Mouse (Mus musculus): ENCODE results near the gene Xpo5.

The Xpo5 gene

DNA sequence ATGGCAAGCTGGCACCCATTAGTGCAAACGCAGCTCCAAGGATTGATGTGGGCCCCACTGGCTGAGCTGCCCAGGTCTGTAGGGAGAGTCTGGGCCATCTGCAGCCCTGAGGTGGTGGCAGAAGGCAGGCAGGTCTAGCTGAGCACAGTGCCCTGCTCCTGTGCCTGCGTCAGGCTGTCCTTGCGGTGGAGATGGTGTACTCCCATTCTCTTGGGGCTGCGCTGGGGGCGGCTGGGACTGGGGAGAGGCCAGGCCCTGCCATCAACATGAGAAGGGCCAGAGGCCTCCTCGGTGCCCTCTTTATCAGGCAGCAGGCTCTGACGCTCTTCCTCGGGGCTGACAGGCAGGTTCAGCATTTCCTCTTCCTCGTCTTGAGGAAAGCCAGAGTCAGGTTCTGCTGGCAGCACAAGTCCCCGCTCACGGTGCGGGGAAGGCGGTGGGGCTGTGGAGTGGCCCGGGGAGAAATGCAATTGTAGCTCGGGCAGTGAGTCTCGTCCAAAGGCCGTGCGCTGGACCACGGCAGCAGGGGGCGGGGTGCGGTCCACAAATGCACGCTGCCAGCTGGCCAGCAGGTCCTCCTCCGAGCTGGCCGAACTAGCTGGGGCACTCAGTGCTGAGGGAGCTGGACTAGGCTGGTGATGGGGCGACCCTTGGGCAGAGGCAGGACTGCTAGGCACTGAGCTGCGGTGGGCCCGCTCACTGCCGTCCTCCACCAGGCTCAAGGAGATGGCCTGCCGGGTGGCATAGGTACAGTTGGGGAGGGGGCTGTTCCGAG is 55.9 kb downstream of the Xpo5 start:
- DNase-seq (ENCODE audit: low spot score in 2 of 2) = no peak

DNA sequence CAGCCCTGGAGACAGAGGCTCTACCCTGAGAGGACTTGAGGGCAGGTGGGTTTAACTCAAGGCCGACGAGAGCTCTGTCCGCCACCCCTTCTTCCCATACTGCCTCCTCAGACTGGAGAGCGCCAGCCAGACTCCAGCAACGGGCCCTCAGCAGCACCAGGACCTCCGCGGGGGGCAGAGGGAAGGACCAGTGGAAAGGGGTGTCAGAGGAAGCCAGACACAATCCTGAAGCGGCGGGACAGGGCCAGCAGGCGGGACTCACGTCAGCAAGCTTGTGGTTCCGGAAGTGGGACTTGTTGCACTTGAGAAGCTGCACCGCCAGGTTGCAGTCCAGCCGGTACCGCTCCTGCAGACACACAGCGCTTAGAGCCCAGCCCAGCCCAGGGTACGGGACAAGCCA is 57.1 kb downstream of the Xpo5 start:
- no peak for DNase-seq (ENCODE audit: low spot score in 2 of 2)

DNA sequence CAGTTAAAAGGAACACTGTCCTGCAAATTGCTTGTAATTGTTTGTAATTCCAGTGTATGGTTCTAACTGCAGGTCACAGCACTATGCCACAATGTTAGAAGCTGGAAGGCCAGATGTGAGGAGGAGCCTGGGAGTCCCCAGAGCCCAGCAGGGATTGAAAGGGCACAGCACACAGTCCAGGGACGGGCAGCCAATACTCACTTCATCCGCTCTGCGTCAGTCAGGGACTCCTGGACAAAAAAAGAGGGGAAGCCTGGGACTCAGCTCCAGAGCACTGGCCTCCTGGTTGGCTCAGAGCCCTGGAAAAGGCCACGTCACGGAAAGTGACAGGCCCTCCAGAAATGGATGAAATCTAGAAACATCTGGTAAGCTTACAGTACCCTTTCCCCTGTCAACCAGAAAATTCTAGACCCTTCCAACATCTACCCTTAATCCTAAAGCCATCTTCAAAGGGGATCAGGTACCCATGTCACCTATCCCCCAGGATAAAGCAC is 59.7 kb downstream of the Xpo5 start:
- DNase-seq (ENCODE audit: low spot score in 2 of 2) = no peak

DNA sequence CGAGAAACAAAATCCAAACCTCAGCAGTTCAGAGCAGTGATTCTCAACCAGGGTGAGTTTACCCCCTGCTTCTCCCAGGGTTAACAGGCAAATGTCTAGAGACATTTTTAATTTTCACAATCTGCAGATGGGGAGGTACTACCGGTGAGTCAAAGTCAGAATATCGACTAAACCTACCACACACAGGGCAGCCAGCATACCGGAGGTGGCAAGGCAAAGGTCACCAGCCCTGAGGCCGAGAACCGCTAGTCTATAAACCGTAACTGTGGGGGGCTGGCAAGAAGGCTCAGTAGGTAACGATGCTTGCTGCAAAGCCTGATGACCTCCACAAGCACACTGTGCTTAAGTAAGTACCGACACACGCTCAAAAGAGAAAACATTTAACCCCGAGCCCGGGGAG is 62.9 kb downstream of the Xpo5 start:
- no peak for DNase-seq (ENCODE audit: low spot score in 2 of 2)

DNA sequence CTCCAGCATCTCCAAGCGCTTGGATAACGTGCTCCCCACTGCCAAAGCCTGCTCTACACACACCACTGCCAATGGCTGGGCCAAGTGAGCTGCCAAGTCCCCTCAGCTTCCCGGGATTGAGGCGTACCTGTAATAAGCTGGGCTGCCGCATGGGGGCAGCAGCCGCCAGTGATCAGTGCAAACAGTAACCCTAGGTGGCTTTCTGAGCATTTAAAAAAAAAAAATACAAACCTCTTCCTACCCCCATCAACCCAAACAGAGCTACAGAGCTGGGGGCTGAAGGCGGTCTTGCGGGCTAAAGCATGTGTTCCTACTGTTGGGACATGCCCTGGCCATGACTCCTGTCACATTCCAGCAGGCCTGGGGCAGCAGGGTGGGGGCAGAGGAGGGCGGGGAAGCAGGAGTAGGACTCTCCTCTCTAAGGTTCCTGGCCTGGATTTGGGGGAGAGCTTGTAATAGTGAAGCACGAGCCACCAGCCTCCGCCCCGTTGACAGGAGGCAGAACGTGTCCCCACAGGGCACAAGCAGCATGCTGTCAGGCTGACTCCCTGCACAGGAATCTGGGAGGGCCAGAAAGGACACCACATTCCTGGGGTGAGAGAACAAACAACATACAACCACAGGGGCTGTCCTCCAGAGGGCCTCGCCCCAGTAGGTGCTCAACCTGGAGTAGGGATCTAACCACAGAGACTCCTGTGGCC is 63.5 kb downstream of the Xpo5 start:
- DNase-seq (ENCODE audit: low spot score in 2 of 2) = peak; percentile 75 to 84

DNA sequence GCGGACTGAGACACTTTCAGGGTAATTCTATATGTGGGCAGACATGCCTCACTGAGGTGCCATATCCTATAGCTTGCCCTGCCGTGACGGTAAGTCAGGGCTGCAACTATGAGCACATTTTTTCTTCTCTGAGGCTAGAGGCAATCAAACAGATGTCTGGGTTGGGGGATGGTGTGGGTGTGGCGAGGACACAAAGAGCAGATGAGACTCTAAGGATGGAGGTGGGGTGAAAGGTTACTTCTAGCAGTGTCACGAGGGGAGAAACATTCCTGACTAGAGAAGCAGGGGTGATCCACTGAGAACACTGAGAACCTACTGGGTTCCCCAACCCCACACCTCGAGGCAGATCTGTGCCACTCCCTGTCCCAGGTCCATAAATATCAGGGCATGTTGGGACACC is 64.4 kb downstream of the Xpo5 start:
- no peak for DNase-seq (ENCODE audit: low spot score in 2 of 2)

DNA sequence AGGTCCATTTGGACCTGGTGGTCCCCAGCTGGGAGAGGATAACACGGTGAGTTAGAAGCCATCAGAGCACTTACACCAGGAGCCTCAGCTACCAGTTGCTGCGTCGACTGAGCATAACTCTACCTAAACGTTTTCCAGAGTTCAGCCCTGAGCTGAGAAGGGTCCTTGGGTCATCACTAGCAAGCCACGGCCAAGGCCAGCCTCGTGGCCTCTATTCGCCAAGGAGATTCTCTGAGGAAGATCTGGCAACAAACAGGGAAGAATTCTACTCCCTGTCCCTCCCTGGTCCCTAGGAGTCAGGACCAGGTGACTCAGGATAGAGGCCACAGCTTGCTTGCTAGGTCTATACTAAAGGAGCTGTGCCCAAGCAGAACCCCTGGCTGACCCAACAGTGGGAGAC is 64.9 kb downstream of the Xpo5 start:
- DNase-seq (ENCODE audit: low spot score in 2 of 2) = no peak

DNA sequence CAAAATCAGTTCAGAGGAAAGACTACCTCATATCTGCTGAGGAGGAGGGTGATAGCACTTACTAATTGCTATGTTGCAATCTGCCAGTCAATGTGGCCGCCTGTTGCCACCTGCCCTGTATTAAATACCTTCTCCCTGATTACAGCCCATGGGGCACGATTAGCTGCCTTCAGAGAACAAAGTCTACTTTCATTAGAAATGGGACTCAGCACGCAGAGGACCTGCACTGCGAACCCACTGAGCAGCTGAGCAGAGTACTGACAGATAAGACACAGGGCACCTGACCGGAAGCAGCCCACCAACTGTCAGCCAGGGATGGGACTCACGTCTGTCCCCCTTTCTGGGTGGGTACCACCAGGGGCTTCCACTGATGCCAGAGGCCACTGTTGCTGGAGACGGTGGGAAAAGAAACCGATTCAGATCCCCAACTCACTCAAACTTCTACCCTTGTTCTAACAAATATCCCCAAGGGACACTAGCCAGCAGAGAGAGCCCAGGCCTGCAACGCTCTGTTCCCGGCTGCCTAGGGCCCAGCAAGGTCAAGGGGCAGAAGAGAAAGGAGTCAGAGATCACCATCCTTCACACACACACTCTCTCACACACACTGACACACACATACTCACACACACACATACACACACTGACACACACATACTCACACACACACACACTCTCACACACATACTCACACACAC is 65.6 kb downstream of the Xpo5 start:
- no peak for DNase-seq (ENCODE audit: low spot score in 2 of 2)

DNA sequence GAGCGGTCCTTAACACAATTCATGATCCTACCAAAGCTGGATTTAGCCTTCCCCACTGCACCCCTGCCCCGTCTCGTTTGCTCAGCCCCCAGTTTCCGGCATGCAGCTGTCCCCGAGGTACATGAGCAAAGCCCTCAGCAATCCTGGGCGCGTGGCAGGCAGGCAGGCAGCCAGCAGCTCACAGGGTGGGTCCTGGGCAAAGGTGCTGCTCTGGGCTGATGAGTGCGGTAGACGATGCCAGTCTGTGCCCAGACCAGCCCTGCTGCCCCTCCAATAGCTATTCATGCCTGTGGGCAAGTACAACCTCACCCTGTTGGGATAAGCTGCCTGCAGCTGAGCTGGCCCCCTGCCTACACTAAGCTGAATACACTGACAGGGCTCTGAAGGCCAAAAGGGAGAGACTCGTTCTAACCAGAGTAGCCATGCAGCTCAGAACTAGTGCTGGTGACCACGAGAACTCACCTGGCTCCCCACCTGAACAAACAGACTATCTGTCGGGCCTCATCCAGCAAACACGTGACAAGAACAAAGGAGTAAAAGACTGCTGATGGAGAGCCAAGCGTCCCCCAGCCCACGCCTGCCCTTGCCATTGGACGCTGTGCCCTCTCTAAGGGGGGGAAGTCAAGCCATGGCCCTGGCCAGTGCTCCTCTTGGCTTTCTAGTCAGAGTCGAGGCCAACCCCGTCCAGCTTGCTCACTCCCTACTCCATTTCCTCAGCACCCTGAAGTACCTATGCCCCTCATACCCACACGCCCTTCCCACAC is 67.4 kb downstream of the Xpo5 start:
- DNase-seq (ENCODE audit: low spot score in 2 of 2) = no peak

DNA sequence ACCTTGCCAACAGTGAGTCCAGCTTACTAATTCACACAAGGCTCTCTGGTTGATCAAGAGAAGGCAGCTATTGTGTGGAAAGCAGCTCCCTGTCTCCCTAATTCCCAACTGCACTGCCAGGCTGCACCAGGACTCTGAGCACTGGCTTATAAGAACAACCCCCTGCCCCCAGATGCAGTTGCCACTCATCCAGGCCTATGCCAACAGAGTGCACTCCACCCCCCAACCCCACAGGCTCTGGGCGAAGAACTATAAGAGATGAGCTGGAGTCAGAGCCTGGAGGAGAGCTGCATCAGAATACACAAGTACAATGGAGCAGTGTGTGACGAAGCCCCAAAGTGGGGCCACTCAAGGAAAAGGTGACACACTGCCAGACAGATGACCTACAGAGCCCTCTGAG is 69.5 kb downstream of the Xpo5 start:
- no peak for DNase-seq (ENCODE audit: low spot score in 2 of 2)

DNA sequence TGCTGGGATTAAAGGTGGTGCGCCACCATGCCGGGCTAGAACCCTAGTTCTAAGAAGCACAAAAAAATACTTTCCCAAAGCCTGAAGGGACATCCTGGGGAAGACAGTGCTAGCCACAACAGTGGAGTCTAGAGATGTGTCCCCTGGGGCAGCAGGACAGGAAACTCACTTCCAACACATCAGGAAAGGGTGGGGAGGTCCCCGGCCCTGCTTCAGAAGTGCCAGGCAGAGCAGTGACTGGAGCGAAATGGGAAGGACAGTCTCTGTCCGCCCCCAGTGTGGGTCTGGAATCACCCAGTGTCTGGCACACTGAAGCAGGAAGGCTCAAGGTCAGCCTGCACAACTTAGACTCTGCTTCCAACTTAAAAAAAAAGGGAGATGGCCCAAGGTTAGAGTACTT is 70.1 kb downstream of the Xpo5 start:
- DNase-seq (ENCODE audit: low spot score in 2 of 2) = no peak

DNA sequence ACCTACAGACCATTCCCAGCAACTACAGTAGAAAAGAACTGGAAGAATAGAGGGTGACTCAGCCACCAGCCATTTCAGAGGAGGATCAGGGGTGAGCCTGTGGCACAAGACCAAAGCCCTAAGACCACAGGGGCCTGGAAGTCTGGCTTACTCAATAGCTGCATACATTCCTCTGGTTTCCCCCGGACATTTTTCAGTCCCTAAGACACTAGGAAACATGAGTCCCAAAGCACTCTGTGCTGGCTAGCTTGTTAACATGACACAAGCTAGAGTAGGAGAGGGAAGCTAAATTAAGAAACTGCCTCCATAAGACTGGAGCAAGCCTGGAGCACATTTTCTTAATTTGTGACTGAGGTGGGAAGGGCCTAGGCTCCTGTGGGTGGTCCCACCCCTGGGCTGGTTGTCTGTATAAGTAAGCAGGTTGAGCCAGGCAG is 71.2 kb downstream of the Xpo5 start:
- no peak for DNase-seq (ENCODE audit: low spot score in 2 of 2)

DNA sequence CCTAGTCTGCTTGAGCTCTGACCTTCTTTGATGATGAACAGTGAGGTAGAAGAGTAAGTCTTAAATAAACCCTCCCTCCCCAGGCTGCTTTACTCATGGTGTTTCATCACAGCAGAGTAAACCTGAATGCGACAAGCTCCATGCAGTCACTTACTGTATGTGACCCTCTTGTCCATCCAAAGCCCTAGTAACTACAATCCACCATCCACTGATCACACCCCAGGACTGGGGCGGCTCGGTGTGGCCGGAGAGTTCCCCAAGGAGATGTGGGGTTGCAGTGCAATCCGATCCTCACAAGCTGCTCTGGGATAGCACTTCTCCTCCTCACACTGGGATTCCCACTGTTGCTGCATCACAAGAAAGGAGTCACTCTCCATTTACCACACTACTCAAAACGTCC is 71.9 kb downstream of the Xpo5 start:
- no peak for DNase-seq (ENCODE audit: low spot score in 2 of 2)

DNA sequence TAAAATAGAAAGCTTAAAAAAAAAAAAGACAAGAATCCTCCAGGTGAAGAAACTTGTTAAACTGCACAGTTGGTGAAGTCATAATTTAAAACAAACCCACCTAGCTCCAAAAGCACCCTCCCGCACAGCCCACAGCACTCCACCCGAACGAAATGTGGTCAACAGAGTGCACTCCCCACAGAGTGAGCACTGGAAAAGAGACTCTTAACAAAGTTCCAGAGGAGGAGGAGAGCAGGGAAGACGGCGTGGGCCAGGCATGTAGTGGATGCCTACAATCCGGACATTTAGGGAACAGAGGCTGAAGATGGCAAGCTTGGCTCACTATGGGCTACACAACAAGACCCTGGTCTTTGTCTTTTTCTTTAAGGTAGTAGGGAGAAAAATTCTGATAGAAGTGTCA is 72.5 kb downstream of the Xpo5 start:
- no peak for DNase-seq (ENCODE audit: low spot score in 2 of 2)

DNA sequence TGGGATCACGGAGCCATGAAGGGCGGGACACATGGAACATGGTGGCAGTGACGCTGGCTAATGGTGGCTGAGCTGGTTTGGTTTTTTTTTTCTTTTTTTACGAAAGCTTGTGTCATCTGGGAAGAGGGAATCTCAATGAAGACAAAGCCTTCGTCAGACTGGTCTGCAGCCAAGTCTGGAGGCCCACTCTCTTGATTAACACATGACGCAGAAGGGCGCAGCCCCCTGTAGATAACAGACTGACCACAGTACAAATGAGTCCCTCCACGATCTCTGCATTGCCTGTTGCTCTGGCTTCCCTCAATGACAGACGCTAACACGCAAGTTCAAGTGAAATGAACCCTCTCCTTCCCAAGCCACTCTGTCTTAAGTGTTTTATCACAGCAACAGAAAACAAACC is 72.9 kb downstream of the Xpo5 start:
- no peak for DNase-seq (ENCODE audit: low spot score in 2 of 2)

DNA sequence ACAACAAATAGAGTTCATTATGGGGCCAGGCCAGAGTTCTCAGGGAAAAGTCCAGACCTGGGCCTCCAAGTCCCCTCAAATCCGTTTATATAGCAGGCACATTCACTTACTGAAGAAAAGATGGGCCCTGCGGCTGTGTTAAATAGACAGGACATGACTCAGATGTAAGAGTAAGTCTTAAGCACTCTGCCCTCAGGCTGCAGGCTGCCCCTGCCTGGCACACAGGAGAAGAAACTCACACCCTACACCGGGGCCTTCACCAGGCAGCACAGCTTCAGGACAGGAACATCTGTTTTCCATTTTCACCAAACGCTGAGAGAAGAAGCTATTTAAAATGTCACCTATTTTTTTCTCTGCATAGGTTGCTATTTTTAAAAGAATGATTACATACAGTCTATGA is 75.0 kb downstream of the Xpo5 start:
- DNase-seq (ENCODE audit: low spot score in 2 of 2) = no peak

DNA sequence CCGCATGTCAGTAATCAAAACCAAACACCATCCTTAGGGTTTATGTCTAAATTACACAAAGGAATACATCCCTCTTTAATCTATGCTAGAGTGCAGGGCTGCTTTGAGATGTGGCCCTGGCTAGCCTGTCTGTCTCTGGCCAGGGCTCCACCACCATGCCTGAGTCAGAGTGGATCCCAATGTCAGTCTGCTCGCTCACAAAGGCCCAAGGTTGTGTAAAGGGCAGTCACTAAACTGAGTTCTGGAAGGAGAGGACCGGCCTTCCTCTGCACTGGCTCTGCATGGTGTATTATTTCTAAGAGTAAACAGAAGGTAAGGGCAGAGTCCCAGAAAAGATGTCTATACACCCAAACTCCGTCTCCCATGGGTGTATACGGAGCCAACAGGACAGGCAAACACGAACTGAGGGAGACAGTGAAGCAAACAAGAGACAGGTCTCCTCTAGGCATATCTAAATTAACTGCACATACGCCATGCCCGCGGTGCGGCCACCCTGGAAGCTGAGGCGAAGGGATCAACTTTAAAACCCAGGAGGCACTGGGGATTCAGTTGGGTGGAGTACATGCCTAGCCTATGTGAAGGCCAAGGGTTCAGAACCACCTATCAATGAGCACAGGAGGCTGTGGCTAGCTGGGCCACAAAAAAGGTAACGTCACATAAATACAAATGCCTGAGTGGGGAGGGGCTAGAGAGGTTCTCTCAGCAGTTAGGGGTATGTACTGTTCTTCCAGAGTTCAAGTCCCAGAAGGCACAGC is 75.6 kb downstream of the Xpo5 start:
- no peak for DNase-seq (ENCODE audit: low spot score in 2 of 2)

DNA sequence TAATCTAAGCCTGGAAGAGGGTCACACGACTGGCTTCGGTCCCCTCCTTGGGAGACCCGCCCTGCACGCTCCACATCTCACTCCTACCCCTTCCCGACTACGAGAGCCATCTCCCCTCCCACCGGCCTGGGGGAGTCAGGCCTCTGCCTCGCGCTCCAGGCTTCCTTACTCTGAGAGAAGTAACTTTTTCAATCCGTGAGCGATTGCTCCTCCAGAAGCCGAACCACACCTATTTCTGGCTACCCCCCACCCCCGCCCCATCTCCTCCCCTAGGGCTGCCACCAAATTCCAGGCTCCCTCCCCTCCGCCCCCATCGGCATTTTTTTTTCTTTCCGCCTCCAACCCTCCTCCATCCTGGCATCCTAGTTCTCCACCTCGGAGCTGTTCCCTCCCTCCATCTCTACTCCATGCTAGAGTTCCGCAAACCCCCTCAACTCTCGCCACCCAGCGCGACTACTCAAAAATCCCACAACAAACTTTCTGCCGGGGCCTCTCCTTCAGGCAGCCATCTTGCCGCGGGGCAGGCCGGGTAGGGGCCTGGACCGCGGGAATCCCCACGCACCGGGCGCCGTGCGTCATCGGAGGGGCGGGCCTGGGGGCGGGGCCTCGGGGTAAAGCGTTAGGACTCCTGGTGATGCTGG is 80.0 kb downstream of the Xpo5 start, which contains the start of gene Tjap1:
Gene Tjap1, minus strand, starts transcription at position 544 of the 641 bp plus-strand sequence.
- DNase-seq (ENCODE audit: low spot score in 2 of 2) = peak; percentile 61 to 75

DNA sequence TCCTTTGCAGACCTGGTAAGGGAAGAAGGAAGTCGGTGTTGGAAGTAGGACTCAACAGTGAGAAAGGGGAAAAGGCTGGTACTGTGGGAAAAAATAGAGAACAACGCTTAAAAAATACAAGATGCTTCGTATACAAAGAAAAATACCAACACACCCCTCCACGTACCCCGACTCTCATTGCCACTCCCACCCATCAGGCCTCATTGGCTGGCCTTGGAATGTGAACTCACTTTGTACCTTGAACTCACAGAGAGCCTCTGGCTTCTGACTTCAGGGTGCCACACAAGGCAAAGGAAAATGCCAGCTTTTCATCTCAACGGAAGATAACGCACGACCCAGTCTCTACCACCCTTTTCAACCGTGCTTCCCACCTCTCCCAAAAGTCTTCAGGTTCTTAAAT is 80.6 kb downstream of the Xpo5 start:
- DNase-seq (ENCODE audit: low spot score in 2 of 2) = no peak

DNA sequence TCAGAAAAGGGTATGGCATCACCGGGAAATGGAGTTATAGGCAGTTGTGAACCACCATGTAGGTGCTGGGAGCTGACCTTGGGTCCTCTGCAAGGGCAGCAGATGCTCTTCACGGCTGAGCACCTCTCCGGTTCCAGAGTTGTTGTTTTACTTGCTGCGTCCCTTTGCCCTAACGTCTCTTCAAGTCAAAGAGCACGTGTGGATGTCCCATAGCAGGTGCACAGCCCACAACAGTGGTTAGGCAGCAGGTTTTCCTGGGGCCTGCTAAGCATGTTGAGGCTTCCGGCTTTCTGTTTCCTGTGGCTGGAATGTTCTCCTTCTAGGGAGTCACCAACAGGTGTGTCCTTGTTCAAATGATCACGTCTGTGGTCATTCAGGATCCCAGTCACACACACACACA is 81.3 kb downstream of the Xpo5 start:
- DNase-seq (ENCODE audit: low spot score in 2 of 2) = no peak

DNA sequence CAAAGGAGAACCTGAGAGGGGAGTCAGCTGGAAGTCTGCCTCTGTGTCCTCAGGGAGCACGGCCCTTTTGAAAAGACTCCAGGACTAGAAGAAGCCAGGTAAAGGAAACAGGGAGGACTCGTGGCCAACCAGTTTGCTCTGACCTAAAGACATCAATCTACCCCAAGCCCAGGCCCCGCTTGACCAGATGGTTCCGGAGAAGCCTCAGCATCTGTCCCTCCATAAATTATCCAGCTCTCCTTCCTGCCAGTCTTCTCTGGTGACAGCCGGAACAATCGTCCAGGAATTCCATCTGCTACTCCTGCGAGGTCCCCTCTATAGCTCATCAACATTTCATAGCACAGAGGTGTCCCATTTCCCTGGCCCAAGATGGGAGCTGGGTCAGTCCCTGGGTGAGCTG is 82.1 kb downstream of the Xpo5 start:
- no peak for DNase-seq (ENCODE audit: low spot score in 2 of 2)
